Mouse (Mus musculus) C2C12 (cell line): ENCODE data around the gene Mrfap1.

Source experiments
- CTCF ChIP-seq: IDR thresholded peaks from one replicate; pipeline ENCODE4 v1.5.1; 2011; ENCODE audit not compliant: control insufficient read depth, insufficient read depth, insufficient read length
- USF1 ChIP-seq: IDR thresholded peaks from one replicate; pipeline ENCODE4 v1.6.1; 2011; ENCODE audit warnings: low read depth, mild to moderate bottlenecking, control low read depth, moderate library complexity

DNA sequence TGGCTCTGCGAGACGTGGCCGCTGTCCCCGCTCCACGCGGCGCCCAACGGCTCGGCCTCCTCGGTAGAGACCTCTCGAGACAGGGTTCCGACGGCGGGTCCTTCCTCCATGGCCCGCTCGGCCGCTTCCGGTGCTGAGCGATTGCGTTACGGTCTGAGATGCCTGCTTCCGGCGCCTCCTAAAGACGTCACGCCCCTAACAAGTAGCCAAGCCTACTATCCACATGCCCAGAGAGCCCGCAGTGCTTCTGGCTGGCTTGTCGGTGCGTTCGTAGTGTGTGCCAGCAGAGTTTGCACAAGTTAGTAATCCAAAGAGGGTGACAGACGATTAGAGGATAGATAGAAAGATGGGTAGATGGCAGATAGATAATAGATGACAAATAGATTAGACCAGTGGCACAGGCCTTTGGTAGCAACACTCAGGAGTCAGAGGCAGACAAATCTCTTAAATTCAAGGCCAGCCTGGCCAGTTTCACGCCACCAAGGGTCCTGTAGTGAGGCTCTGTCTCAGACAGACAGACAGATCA is 48.0 kb downstream of the Mrfap1 start, which contains the start of gene Bloc1s4:
- no peak for TF ChIP-seq CTCF
- no peak for TF ChIP-seq USF1
